Mouse (Mus musculus): Measurements from ENCODE around the gene Ppp1r37.
"Not testable (repeated sequence)": the region's sequence is repeated elsewhere in the genome, so short reads cannot be mapped to it uniquely, and the experiment has no call there.

Gene Ppp1r37

DNA sequence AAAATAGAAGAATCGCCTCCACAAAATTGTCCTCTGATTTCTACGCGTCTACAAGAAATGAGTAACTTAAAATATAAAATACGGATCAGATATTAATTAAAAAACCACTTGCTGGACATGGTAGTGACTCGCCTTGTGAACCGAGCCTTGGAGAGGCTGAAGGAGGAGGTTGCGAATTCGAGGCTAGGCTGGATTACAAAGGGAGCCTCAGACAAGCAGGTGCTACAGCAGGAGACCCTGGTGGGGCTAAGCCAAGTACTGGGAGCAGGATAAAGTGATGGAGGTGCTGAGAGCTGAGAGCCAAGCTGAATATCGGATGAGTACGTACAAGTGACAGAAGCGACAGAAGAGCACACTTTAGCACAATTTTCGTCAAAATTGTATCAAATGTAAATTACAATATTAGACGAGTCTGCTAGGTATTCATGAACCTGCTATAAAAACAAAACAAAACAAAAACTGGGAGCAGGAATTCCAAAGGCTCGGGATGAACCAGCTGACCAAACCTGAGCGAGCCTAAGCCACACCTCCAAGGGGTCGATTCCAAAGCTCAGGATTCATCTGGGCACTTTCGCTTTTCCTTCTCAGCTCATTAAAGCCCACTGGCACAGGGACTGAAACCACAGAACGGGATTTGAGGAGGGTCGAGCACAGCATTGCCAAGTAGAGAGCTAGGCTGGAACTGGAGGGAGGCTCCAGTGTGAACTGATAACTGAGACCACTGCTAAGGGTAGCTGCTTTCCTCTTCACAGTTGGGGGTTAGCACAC, at the start of gene Ppp1r37:
Gene Ppp1r37, minus strand, starts transcription at position 434 of the 768 bp plus-strand sequence.
- no peak for DNase-seq

DNA sequence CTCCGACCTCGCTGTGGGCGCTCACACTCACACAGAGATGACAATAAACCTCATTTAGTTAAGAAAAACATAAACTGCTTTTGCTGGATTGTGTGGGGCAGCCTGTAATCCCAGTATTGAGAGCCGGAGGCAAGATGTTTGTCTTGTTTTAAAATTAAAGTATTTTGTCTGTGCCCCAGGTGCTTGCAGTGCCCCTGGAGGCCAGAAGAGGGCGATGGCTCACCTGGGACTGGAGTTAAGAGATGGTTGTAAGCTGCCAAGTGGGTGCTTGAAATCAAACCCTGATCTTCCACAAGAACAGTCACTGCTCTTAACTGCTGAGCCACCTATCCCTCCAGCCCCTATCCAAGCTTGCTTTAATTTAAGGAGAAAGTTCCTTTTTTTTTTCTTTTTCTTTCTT, 48.1 kb upstream of the Ppp1r37 start:
- no peak for DNase-seq

DNA sequence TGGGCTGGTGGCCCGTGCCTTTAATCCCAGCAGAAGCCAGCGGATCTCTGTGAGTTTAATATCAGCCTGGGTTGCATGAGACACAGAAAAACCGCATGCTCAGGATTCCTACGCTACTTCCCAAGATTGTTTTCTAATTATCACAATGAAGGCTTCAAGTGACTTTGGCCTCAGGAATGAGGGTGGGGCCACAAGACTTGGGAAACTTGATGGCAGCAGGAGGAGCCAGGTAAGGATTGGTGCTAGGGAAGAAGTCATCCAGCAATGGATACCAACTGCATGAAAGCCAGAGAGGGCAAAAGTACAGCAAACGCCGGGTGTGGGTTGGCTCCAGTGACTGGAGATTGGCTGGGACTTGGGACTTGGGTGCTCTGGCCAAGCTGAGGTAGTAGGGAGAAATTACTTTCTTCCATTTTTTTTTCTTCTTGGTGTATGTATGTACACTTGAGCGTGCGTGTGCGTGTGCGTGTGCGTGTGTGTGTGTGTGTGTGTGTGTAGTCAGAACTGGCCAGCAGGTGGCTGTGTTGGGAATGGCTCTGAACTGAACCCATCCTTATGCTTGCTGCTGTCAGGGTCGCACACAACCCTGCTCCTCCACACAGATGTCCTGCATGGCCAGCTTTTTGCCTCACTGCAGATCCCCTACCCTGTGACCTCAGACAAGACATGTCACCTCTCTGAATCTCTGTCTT, 46.9 kb upstream of the Ppp1r37 start:
- no peak for DNase-seq

DNA sequence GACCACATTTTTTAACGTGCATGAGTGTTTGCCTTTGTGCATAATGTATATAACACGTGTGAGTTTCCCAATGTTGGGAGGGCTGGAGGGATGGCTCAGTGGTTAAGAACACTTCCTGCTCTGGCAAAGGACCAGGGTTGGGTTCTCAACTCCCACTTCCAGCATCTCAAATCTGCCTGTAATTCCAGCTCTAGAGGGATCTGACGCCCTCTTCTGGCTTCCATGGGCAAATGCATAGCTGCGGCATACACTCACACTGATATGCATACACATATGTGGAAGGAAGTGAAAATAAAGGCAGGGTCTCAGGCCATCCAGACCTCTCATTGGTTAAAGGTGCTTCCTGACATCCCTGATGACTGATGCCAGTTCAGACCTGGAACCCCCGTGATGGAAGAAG, 44.4 kb upstream of the Ppp1r37 start:
- DNase-seq = no peak

DNA sequence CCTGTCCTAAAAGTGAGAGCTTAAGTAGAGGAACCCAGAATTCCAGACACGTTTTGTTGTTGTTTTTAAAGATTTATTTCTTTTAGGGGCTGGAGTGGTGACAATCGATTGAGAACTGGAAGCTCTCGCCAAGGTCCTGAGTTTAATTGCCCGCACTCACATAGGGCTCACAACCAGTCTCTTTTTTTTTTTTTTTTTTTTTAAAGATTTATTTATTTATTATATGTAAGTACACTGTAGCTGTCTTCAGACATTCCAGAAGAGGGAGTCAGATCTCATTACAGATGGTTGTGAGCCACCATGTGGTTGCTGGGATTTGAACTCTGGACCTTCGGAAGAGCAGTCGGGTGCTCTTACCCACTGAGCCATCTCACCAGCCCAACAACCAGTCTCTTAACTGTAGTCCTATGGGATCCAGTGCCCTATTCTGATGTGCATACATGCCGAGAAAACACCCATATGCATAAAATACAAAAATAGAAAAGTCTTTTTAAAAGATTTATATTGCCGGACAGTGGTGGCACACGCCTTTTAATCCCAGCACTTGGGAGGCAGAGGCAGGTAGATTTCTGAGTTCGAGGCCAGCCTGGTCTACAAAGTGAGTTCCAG, 41.8 kb upstream of the Ppp1r37 start:
- DNase-seq = not testable (repeated sequence)

DNA sequence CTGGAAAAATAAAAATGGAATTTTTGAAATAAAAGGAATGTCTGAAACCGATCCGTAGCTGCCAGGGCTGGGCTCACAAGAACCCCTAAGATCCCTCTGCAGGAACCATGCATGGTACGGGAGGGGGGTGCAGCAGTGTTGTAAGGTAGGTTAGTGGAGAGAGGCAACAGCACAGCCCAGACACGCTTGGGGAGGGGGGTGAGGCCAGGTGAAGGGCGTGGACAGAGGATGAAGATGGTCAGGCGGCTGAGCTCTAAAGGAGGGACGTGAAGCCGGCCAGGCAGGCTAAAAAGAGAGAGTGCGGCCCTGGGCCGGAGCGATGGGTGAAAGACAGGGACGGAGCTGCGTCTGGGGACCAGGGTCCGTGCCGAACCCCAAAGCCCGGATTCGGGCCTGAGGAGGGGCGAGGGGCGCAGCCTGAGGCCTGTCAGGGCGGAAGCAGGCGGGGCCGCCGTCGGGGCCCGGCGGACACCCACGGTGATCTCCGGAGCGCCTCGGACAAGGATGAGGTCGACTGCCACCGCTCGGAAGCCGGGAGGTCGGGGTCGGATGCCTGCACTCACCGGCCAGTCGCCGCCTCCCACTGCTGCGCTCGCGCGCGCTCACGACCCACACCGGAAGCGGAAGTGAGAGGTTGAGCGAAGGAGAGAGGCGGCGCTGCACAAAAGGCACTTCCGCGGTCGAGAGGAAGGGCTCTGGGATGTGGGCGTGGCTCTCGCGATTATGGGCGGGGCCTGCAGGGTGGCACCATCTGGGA, 41.2 kb upstream of the Ppp1r37 start, which contains the start of gene Clasrp:
Gene Clasrp, minus strand, starts transcription at position 638 of the 757 bp plus-strand sequence.
- peak; percentile 94 for DNase-seq

DNA sequence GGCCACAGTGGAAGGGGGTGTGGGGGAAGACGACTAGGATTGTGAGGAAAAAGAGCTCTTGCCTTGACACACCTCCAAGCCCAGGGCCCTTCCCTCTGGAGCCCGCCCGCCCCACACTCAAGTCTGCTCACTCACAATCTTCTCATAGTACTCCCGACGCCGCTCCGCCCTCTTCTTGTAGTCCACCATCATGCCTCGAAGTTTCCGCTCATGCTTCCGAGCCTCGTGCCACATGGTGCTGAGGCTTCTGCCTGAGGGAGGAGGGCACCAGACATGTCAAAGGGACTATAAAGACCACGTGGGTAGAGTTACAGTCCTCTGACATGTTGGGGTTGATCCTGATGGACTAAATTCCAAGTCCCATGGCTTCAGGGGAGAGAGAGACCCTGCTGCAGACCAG, 40.2 kb upstream of the Ppp1r37 start:
- DNase-seq = no peak

DNA sequence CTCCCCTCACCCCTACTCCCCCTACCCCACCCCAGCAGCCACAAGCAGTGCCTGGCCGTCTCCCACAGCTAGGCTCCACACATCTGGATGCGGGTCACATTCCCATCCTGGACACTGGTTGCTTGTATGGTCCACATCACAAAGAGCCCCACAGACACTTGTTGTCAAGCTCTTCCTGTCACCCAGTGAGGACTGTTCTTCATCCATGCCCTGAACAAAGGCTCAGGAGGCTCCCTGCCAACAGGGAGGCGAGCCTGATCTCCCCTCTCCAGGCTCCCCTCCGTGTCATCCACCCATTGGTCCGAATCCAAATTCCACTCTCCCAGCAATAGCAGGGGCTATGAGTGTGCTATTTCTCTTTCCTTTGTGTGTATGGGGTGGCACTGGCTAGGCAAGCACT, 37.7 kb upstream of the Ppp1r37 start:
- no peak for DNase-seq

DNA sequence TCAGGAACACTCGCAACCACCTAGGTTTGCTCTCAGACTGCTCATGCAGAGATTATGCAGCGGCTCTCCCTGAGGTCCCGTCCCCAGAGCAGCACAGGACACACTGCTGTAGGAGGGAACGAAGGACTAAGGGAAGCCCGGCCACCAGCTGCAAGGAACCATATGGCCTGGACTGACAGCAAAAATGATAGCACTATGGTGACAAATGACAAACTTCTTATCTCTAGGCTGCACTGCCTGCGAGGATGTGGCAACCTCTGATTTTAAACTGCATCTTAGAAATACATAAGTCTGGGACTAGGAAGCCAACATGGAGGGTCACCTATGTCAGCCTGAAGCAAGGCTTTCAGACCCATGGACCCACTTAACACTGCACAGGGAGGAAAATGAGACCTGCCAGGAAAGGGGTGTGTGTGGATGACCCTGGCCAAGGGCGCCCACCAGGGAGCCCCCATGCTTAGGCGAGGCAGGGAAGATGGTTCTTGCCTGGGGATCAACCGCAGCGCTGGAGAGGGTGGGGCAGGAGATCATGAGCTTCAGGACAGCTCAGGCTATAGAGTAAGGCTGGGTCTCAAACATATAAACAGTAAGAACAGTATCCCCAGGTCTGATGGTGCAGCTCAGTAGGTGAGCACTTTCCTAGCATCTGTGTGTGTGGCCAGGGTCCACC, 30.3 kb upstream of the Ppp1r37 start:
- no peak for DNase-seq

DNA sequence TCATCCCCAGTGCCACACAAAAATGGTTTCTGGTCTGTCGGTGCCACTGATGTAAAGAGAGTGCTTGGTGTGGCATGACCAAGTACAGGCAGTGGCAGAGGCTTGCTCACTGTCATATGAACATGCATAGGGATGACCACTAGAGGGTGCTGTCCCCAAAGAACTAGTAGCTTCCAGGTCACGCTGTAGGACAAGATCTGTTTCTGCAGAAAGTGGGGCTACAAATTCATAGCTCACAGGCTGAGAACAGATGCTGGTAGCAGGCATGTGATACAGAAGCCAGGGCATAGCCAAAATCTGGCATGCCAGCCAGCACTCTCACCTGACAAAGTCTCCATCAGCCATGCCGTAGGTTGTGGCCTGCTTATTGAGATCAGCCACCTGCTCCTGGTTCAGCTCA, 27.0 kb upstream of the Ppp1r37 start:
- peak; percentile 82 for DNase-seq

DNA sequence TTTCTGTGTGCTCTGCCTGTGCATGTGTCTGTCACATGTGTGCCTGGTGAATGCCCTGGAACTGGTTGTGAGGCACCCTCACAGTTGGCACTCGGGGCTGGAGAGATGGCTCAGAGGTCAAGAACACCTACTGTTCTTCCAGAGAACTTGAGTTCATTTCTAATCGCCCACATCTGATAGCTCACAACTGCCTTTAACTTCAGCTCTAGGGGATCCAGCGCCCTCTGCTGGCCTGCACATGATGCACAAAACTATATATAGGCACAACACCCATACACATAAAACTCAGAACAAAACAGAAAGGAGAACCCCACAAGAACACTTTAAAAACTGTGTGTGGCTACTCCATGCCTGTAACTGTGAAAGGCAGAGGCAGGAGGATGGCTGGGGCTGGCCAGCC, 26.3 kb upstream of the Ppp1r37 start:
- DNase-seq = no peak

DNA sequence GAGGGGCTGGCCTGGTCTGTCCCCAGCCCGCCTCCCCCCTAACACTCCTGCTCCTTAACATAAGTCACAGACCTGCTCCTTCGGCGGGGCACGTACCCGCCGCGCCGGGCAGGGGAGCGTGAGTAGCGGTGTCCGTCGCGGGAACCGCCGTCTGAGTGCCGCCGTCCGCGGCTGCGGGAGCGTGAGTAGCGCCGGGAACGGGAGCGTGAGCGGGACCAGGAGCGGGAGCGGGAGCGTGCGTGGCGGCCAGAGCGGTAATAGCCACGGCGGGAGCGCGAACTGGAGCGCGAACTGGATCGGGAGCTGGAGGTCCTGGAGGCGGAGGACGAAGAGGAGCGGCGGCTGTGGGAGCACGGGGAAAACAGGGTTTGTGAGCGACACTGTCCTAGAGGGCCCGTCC, 23.4 kb upstream of the Ppp1r37 start:
- no peak for DNase-seq

DNA sequence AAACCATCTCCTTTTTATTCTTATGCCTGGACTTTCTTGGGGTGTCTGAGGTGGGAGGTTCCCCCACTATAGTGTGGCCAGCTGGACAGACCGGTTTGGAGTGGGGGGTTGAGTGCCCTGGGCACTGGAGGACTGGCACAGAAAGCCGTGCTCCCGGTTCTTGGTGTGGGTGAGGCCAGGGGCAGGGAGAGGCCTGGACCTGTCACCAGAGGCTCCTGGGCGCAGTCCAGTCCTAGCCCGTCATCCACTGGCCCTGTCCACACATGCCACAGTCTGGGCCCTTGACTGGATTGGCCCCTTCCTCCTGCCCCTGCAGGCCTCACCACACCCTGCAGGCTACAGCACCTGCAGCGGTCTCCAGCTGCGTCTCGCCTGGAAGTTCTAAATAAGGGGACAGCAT, 17.8 kb upstream of the Ppp1r37 start:
- no peak for DNase-seq

DNA sequence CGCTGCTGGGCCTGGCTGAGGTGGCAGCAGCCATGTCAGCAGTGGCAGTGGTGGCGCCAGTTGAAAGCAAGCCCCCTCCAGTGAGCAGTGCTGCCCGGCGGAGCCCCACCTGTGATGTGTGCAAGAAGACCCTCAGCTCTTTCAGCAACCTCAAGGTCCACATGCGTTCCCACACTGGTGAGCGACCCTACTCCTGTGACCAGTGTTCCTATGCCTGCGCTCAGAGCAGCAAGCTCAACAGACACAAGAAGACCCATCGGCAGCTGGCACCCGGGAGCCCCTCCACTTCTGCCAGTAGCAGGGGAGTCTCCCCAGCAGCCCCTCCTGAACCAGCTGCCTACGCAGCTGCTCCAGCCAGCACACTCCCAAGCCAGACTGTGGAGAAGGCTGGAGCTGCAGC, 16.9 kb upstream of the Ppp1r37 start:
- no peak for DNase-seq

DNA sequence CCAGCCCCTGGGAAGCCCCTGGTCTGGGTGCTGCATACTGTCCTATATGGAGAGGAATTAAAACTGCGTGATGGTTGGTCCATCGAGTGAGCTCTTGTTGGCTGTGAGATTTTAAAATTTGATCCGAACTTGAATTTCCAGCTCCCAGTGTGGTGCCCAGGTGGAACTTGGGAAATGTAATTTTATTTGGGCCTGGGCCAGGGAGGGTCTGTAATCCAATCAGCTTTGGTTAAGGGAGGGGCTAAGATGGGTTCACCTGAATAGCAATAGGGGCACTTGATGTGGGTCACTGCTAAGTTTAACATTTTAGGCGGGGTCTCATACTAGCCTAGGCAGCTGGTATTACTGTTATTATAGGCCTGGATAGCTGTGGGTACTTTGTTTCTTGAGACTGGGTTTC, 15.6 kb upstream of the Ppp1r37 start:
- no peak for DNase-seq

DNA sequence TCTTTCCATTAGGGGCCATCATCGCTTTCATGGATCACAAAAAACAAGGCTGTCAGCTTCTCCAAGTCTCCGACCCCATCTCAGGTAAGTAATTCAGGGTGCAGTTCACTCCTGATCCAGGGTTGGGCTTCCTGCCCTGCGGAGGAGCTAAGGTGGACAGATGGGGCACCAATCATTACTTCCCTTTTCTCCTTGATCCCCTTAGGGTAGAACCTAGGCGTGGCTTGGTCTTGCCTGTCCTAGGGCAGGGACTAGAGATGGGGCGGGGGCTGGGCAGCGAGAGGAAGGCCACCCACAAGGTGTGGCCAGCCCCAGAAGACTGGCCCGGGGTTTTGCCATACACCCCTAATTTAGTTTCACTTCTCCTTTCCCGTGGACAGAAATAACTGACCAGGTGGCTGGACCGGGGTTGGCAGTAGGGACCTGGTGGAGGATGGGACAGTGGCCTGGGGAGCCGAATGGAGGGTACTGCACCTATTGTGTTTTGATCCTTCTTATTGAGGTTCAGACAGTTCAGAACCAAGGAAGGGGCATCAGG, 15.1 kb upstream of the Ppp1r37 start:
- peak; percentile 42 for DNase-seq

DNA sequence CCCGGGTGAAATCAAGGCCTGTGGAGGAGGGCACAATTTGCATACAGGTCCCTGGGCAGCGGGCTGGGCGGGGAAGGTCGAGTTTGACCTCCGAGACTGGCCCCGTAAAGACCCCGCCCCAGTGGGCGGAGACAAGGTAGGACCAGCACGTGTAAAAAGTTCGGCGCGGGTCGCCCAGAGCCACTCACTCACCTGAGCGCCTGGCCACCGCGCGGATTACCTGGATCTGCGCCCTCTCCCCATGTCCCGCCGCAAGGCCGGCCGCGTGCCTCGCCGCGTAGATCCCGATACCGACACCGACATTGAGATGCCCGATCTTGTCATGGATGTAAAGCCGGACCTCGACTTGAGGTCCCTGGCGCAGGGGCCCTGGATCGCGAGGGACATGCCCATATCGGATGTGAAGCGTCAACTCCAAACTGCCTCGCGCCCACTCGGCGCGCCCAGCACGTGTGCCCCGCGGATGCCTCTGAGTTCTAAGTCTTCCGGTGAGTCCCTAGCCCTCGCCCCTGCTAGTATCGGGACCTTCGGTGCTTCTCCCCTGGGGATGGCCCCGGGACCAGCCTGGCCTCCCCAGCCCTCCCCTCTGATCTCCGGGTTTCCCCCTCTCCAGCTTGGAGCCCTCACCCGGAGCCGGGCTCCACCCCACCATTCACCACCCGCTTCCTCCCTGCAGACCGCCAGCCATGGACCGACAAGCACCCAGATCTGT, 14.4 kb upstream of the Ppp1r37 start, which contains the start of the genes Zfp296 and Gemin7:
Gene Zfp296, plus strand, starts transcription at position 147 of the 712 bp plus-strand sequence.
Gene Gemin7, minus strand, starts transcription at position 455 of the 712 bp plus-strand sequence.
- DNase-seq = peak; percentile 47

DNA sequence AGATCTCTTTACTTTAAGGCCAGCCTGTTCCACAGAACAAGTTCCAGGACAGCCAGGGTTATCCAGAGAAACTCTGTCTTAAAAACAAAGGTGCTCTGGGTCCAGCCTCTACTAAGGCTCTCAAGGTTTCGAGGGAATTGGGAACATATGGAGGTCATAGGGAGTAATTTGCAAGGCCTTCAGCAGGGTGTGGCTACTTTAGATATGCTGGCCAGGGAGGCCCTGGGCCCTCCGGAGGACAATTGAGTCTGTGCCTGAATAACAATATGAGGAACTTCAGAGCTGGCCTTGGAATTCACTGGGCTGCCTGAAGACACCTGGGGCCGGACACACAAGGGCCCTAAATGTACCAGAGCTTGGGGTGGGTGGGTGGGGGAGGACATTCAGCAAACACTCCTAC, 12.7 kb upstream of the Ppp1r37 start:
- DNase-seq = no peak

DNA sequence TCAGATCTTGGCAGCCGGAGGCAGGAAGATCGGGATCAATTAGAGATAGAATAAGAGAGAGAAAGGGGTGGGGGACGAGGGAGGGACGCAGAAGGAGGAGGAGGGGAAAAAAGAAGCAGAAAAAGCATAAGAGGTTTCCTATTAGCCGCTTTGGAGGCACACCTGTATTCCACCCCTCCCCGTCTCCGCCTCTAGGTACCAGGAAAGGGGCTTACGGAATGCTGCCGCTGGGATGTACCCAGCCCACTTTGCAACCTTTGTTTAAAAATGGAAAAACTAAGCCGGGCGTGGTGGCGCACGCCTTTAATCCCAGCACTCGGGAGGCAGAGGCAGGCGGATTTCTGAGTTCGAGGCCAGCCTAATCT, 10.9 kb upstream of the Ppp1r37 start:
- DNase-seq = no peak

DNA sequence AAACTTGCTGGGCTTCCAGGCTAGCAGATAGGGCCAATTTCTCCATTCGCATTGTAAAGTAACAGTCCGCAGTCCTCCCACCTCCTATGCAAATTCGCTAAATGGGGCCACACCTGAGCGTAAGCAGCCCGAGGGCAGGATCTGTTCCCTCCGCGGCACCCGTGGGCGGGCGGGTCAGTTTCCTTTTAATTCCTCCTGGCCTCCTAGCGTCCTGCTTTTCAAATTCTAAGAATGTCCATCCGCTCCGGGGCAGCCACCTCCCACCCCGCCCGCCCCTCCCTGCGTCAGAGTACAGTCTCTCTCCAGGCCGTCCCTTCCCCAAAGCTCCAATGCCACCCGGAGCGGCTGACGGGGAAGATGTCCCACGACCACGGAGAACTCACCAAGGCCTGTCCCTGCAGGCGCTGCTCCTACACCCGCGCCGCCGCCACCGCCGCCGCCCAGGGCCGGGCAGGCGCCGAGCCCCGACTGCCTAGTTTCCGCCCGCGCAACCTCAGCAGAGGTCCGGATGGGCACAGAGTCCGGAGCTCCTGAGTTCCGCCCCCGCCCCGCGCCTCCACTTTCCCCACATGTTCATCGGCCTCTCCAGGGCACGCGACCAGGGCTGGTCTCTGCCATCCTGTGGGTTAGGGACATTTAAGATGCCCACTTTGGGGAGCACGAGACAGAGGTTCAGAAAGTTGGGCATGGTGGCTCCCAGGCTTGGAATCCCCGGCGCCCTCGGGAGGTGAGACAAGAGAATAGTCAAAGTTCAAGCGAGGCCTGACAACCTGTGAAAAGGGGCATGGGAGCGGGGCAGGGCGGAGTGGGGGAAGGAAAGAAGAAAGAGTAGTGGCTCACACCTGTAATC, 10.3 kb upstream of the Ppp1r37 start:
- DNase-seq = peak; percentile 70

DNA sequence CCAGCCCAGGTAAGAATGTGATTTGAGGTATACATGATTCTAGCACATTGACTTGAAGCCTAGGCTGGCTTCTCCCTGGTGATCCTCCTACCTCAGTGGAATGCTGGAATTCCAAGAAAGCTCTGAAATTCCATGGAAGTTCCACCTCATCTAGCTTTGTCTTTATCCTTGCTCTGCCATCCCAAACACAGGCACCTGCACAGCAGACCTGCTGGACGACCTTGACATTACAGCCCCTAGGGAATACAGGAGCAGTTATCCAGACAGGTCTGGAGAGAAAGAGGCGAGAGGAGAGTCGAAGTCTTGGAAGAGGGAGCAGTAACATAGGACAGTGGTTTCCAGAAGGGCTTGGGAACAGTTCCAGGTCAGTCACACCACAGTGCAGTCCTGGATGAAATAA, 6.8 kb upstream of the Ppp1r37 start:
- no peak for DNase-seq

Data from cerebellum, adult 11 months (tissue).